Mouse (Mus musculus) ES-E14 (cell line): ENCODE results near the gene Fkbp8. TPM values are rescaled to one million over a fixed set of nuclear protein-coding genes. Genes with fewer than 3 reads are reported as not detected.

Source experiments
- DNase-seq: peaks from one replicate; pipeline ENCODE4 v3.0.0-alpha.2; 2013; ENCODE audit warnings: low read depth, low spot score
- H3K27ac ChIP-seq: 2 replicates; pipeline ENCODE4 v1.5.1; 2012; ENCODE audit warnings: low read depth, mild to moderate bottlenecking, low read length, moderate library complexity, mixed read lengths; ENCODE audit not compliant: poor library complexity, insufficient read depth, severe bottlenecking
- H3K36me3 ChIP-seq: 2 replicates; pipeline ENCODE4 v1.6.1; 2012; ENCODE audit warnings: mild to moderate bottlenecking, low read length, moderate library complexity, mixed read lengths; ENCODE audit not compliant: control insufficient read depth, poor library complexity, insufficient read depth, severe bottlenecking
- H3K4me1 ChIP-seq, 2 experiments: fragments of 150-350 bp in 1 of 2; sonication (generic) in 1 of 2; 2 replicates each; pipeline ENCODE4 v1.6.1; 2012; ENCODE audit warnings: low read length in 2 of 2, mild to moderate bottlenecking in 1 of 2, mixed read lengths in 1 of 2; ENCODE audit not compliant: control insufficient read depth in 2 of 2, insufficient read depth in 2 of 2, poor library complexity in 1 of 2
- H3K4me3 ChIP-seq, 2 experiments: fragments of 150-350 bp in 1 of 2; sonication (generic) in 1 of 2; 2 replicates each; pipeline ENCODE4 v1.5.1; 2012; ENCODE audit warnings: low read length in 2 of 2, low read depth in 1 of 2, mild to moderate bottlenecking in 1 of 2, mixed read lengths in 1 of 2; ENCODE audit not compliant: insufficient read depth in 1 of 2, poor library complexity in 1 of 2, severe bottlenecking in 1 of 2
- H3K9ac ChIP-seq: 2 replicates; pipeline ENCODE4 v1.6.1; 2012; ENCODE audit warnings: low read depth, mild to moderate bottlenecking, low read length, mixed read lengths; ENCODE audit not compliant: poor library complexity, insufficient read depth, severe bottlenecking
- H3K9me3 ChIP-seq: fragments of 150-350 bp; sonication (generic); 2 replicates; pipeline ENCODE4 v1.6.1; 2012; ENCODE audit warnings: low read depth, mild to moderate bottlenecking, low read length; ENCODE audit not compliant: control insufficient read depth, insufficient read depth
- CHD2 ChIP-seq: IDR thresholded peaks from 2 replicates; pipeline ENCODE4 v1.6.1; 2014; ENCODE audit warnings: mild to moderate bottlenecking, low read depth, low read length, inconsistent platforms
- HCFC1 ChIP-seq: IDR thresholded peaks from 2 replicates; pipeline ENCODE4 v1.6.1; 2012; ENCODE audit warnings: low read length, inconsistent platforms, borderline replicate concordance; ENCODE audit not compliant: insufficient read depth
- MAFK ChIP-seq: IDR thresholded peaks from 2 replicates; pipeline ENCODE4 v1.6.1; 2014; ENCODE audit warnings: mild to moderate bottlenecking, low read depth, low read length, inconsistent platforms; ENCODE audit not compliant: insufficient read depth
- ZC3H11A ChIP-seq: IDR thresholded peaks from 2 replicates; pipeline ENCODE4 v1.6.1; 2012; ENCODE audit warnings: low read depth, mild to moderate bottlenecking, inconsistent platforms, low read length, borderline replicate concordance
- ZNF384 ChIP-seq: IDR thresholded peaks from 2 replicates; pipeline ENCODE4 v1.6.1; 2012; ENCODE audit warnings: low read depth, low read length, inconsistent platforms
- in situ Hi-C, 2 experiments: fragments of 600-800 bp; cut with MboI; formaldehyde crosslinking; loops; one replicate each; pipeline ENCODE4 v1.15.1; 2025; ENCODE audit warnings: low sequenced_read_pairs in 2 of 2, inconsistent platforms in 1 of 2; ENCODE audit not compliant: unreplicated experiment in 2 of 2
- total RNA-seq: library from RNA; depleted of rRNA; stranded (reverse); fragments of 300-350 nt; gene quantifications from 2 replicates; pipeline ENCODE4 v1.2.3, GENCODE M21; 2012

Fkbp8 gene
- total RNA-seq, 1 experiment, result 252 TPM

GRCm38 (mm10) chr8:70552836-70553235 lies 25.3 kb downstream of the Fkbp8 start:
- Histone ChIP-seq H3K9me3 (no peaks in the 10 kb centered on the region), H3K9ac (no peak overlapping the region), H3K27ac (no peak overlapping the region), H3K36me3 (no peaks in the 10 kb centered on the region), H3K4me1 (peaks cover 1 to 3% of the 10 kb centered on the region in 2 experiments; a peak in 2 of 4 replicates), H3K4me3 (no peak overlapping the region)
- TF ChIP-seq HCFC1, result no peak
- no peak for TF ChIP-seq CHD2
- TF ChIP-seq ZNF384, result no peak
- no peak for TF ChIP-seq MAFK
- no peak for TF ChIP-seq ZC3H11A
- no peak for DNase-seq
- in situ Hi-C loops, result no loop called here

- Histone ChIP-seq H3K9me3 (no peaks in the 10 kb centered on the region), H3K4me3 (no peak overlapping the region), H3K27ac (no peak overlapping the region), H3K36me3 (no peaks in the 10 kb centered on the region), H3K4me1 (peaks cover 1 to 7% of the 10 kb centered on the region in 2 experiments; a peak in 3 of 4 replicates), H3K9ac (no peak overlapping the region)
- TF ChIP-seq HCFC1, result no peak
- no peak for TF ChIP-seq ZC3H11A
- no peak for TF ChIP-seq CHD2
- TF ChIP-seq MAFK, result no peak
- TF ChIP-seq ZNF384, result no peak
- no peak for DNase-seq
- in situ Hi-C loops, result no loop called here
Observed at GRCm38 (mm10) chr8:70553740-70554139, 26.2 kb downstream of the Fkbp8 start.

GRCm38 (mm10) chr8:70555079-70555747 lies 27.7 kb downstream of the Fkbp8 start:
- peaks cover 1 to 7% of the 10 kb centered on the region in 2 experiments; a peak in 3 of 4 replicates for H3K4me1 ChIP-seq
- TF ChIP-seq MAFK (no peak), HCFC1 (no peak), CHD2 (no peak), ZNF384 (no peak), ZC3H11A (no peak)
- in situ Hi-C loops, result no loop called here

GRCm38 (mm10) chr8:70558334-70558733 lies 30.8 kb downstream of the Fkbp8 start:
- Histone ChIP-seq H3K27ac (no peak overlapping the region), H3K36me3 (no peaks in the 10 kb centered on the region; the same call in 1 of the 2 replicates), H3K9me3 (no peaks in the 10 kb centered on the region), H3K4me1 (peaks cover 1 to 16% of the 10 kb centered on the region in 2 experiments; a peak in 3 of 4 replicates), H3K4me3 (no peak overlapping the region), H3K9ac (no peak overlapping the region)
- in situ Hi-C loops, result no loop called here
- DNase-seq, result no peak
- TF ChIP-seq CHD2 (no peak), ZC3H11A (no peak)

More at GRCm38 (mm10) chr8:70555079-70555747, 27.7 kb downstream of the Fkbp8 start:
- H3K36me3 ChIP-seq, result no peaks in the 10 kb centered on the region; the same call in 1 of the 2 replicates
- H3K9me3 ChIP-seq, result no peaks in the 10 kb centered on the region
- no peak overlapping the region for H3K9ac ChIP-seq
- no peak overlapping the region for H3K27ac ChIP-seq
- no peak overlapping the region for H3K4me3 ChIP-seq
- no peak for DNase-seq

- Histone ChIP-seq H3K9ac (no peak overlapping the region), H3K9me3 (no peaks in the 10 kb centered on the region), H3K36me3 (no peaks in the 10 kb centered on the region; the same call in 1 of the 2 replicates), H3K4me3 (no peak overlapping the region), H3K27ac (no peak overlapping the region), H3K4me1 (peaks cover 1 to 19% of the 10 kb centered on the region in 2 experiments; a peak in 3 of 4 replicates)
- in situ Hi-C loops, result no loop called here
- TF ChIP-seq CHD2, result no peak
- TF ChIP-seq ZNF384, result 0 out of 2 replicates have a peak, but pooled peaks have one; percentile 49
- DNase-seq, result no peak
Observed at GRCm38 (mm10) chr8:70558983-70559382, 31.5 kb downstream of the Fkbp8 start.
